ENCODE assay signal across 9 mouse cellular contexts in the genomic region with DNA sequence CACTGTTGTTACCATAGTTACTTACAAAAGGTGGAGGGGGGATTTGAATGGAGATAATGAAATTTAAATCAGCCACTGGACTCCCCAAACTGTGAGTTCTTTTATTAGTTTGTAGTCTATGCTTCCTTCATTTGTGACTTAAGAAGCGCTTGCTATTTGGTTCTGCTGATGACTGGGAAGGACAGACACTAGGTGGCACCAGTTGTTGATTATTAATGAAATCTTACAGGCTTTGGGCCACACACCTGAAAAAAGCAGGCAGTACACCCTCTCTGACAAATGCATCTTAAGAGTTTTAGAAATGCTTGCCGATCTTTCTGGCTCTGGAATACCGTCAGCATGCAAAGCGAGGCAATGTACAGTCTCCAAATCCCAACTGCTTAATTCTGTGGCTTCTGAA.
DNase-seq lines count a peak whose midpoint lies in the region; ATAC-seq and TF ChIP-seq lines count a peak whose summit lies in the region.
"Had no signal": no experiment of that assay in that cellular context is flagged by ENCODE, and none has a peak within 500 bp of the region (broad histone marks: within the 10 kb centered on the region; RNA-seq: fewer than 3 reads in every experiment).

No protein-coding gene starts in this region.

- H3K36me3 ChIP-seq in limb, embryonic 14.5 days (ENCODE audit: control insufficient read depth, insufficient read depth, low read length) = no peaks in the 10 kb centered on the region
- H3K36me3 ChIP-seq in limb, embryonic 10.5 days = no peaks in the 10 kb centered on the region
- no peaks in the 10 kb centered on the region for H3K36me3 ChIP-seq in midbrain, postnatal 0 days (ENCODE audit: insufficient read depth, low read length)

- H3K4me3 ChIP-seq in limb, embryonic 14.5 days (replicated peaks; ENCODE audit: low read length) = no peak overlapping the region
- no peak overlapping the region for H3K4me3 ChIP-seq in limb, embryonic 10.5 days
- H3K4me3 ChIP-seq in midbrain, postnatal 0 days (ENCODE audit: low read depth, low read length) = no peak overlapping the region
- H3K4me3 ChIP-seq: myocyte had no signal

- 56% methylated on average over 4 of the region's 4 CpGs for WGBS in limb, embryonic 14.5 days
- 56% methylated on average over 4 of the region's 4 CpGs for WGBS in limb, embryonic 10.5 days
- WGBS in midbrain, postnatal 0 days = 32% methylated on average over 4 of the region's 4 CpGs

- H3K4me1 ChIP-seq in limb, embryonic 14.5 days (ENCODE audit: control insufficient read depth, insufficient read depth, low read length) = no peaks in the 10 kb centered on the region
- no peaks in the 10 kb centered on the region for H3K4me1 ChIP-seq in limb, embryonic 10.5 days
- H3K4me1 ChIP-seq in midbrain, postnatal 0 days (ENCODE audit: insufficient read depth, low read length) = no peaks in the 10 kb centered on the region

- TF ChIP-seq CTCF in midbrain, postnatal 0 days (IDR thresholded peaks at IDR 0.05) = peak; percentile 65

- H3K9ac ChIP-seq in limb, embryonic 14.5 days (ENCODE audit: low read depth, low read length, severe bottlenecking) = no peak overlapping the region
- no peak overlapping the region for H3K9ac ChIP-seq in midbrain, postnatal 0 days (replicated peaks; ENCODE audit: low read length, poor library complexity, severe bottlenecking)

- no peak for TF ChIP-seq POLR2A in limb, embryonic 14.5 days (IDR thresholded peaks at IDR 0.05; ENCODE audit: borderline replicate concordance, extremely low read depth, insufficient read depth, insufficient read length)

- DNase-seq in frontal cortex, postnatal 36 days (ENCODE audit: low spot score in 2 of 2) = peak; percentile 18 to 31
- DNase-seq in frontal cortex, postnatal 10 days (ENCODE audit: low spot score in 2 of 2) = no peak
- DNase-seq in limb, embryonic 14.5 days (ENCODE audit: low spot score) = peak; percentile 6
- no peak for DNase-seq in limb, embryonic 10.5 days (ENCODE audit: low spot score)
- peak; percentile 31 to 32 for DNase-seq in cerebellum, postnatal 14 days
- peak; percentile 72 for DNase-seq in midbrain, postnatal 0 days (ENCODE audit: low spot score)
- DNase-seq in urinary bladder, postnatal 25 days (ENCODE audit: low spot score) = no peak
- no peak for DNase-seq in lung, adult 18-20 months

- no peaks in the 10 kb centered on the region for H3K9me3 ChIP-seq in limb, embryonic 14.5 days (ENCODE audit: control insufficient read depth, low read length)
- no peaks in the 10 kb centered on the region for H3K9me3 ChIP-seq in limb, embryonic 10.5 days (replicated peaks)
- no peaks in the 10 kb centered on the region for H3K9me3 ChIP-seq in midbrain, postnatal 0 days (ENCODE audit: low read length)

- no peak overlapping the region for H3K4me2 ChIP-seq in limb, embryonic 14.5 days (replicated peaks; ENCODE audit: low read depth, low read length, severe bottlenecking)
- peak overlapping the region; percentile 12; the same call in 1 of the 2 replicates for H3K4me2 ChIP-seq in midbrain, postnatal 0 days (ENCODE audit: low read depth, low read length, poor library complexity, severe bottlenecking)

- H3K27me3 ChIP-seq in limb, embryonic 14.5 days (ENCODE audit: control insufficient read depth, insufficient read depth, low read length) = no peaks in the 10 kb centered on the region
- H3K27me3 ChIP-seq in limb, embryonic 10.5 days (ENCODE audit: low read depth, poor library complexity, severe bottlenecking) = no peaks in the 10 kb centered on the region
- no peaks in the 10 kb centered on the region for H3K27me3 ChIP-seq in midbrain, postnatal 0 days (ENCODE audit: insufficient read depth, low read length)

- no peak for ATAC-seq in limb, embryonic 14.5 days (ENCODE audit: low FRiP score, low read depth)
- peak; percentile 54; the same call in 1 of the 2 replicates for ATAC-seq in midbrain, postnatal 0 days (ENCODE audit: low FRiP score)

- no peak overlapping the region for H3K27ac ChIP-seq in limb, embryonic 14.5 days (replicated peaks; ENCODE audit: low read depth, low read length)
- no peak overlapping the region for H3K27ac ChIP-seq in limb, embryonic 10.5 days
- no peak overlapping the region for H3K27ac ChIP-seq in midbrain, postnatal 0 days (ENCODE audit: low read depth, low read length)

Comparison
In these comparisons a context has a peak if more than half of its experiments do, and no peak if none do; other contexts are left out.
1. DNase-seq: peak in frontal cortex, postnatal 36 days (2 of 2), limb, embryonic 14.5 days (single experiment), cerebellum, postnatal 14 days (2 of 2) and midbrain, postnatal 0 days (single experiment); none in frontal cortex, postnatal 10 days (0 of 2), limb, embryonic 10.5 days (single experiment), urinary bladder, postnatal 25 days (single experiment) and lung, adult 18-20 months (0 of 2).